Mouse (Mus musculus): ENCODE results near the gene Etv3. TPM values are rescaled to one million over a fixed set of nuclear protein-coding genes. Genes with fewer than 3 reads are reported as not detected.

The Etv3 gene
- total RNA-seq, 1 experiment: 8.8 TPM

DNA sequence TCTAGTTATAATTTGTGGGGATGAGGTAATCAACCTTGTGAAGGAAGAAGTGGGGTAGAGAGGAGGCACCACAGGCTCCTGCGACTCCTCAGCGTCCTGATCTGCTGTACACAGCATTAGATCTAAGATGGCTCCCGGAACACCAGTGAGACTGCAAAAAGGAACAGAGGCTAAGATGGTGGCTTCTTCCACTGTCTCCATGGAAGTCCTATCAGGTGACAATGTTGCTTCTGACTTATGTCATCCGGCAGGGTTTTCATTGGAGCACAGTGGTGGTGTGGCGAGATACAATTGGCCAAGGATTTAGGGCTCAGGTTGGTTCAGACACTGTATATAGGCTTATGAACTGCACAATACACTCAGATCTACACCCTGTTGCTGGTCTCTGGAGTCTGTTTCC, 43.5 kb downstream of the Etv3 start:
- TF ChIP-seq CHD2 (IDR thresholded peaks at IDR 0.05; ENCODE audit: low read depth, low read length) (no peak), ZNF384 (IDR thresholded peaks at IDR 0.05; ENCODE audit: low read depth, low read length) (no peak), ZC3H11A (IDR thresholded peaks at IDR 0.05; ENCODE audit: borderline replicate concordance, low read depth, low read length) (no peak), HCFC1 (IDR thresholded peaks at IDR 0.05; ENCODE audit: borderline replicate concordance, insufficient read depth, low read length) (no peak), MAFK (IDR thresholded peaks at IDR 0.05; ENCODE audit: insufficient read depth, low read depth, low read length) (no peak)
- Histone ChIP-seq H3K9ac (ENCODE audit: insufficient read depth, low read depth, low read length, poor library complexity, severe bottlenecking) (no peak overlapping the region), H3K9me3 (ENCODE audit: control insufficient read depth, insufficient read depth, low read depth, low read length) (no peaks in the 10 kb centered on the region), H3K4me1 (ENCODE audit: control insufficient read depth in 2 of 2, insufficient read depth in 2 of 2, low read length in 2 of 2, poor library complexity in 1 of 2) (peaks cover 0 to 6% of the 10 kb centered on the region in 2 experiments; a peak in 1 of 4 replicates), H3K4me3 (ENCODE audit: insufficient read depth in 1 of 2, low read depth in 1 of 2, low read length in 2 of 2, poor library complexity in 1 of 2, severe bottlenecking in 1 of 2) (no peak overlapping the region), H3K27ac (ENCODE audit: insufficient read depth, low read depth, low read length, poor library complexity, severe bottlenecking) (no peak overlapping the region), H3K36me3 (ENCODE audit: control insufficient read depth, insufficient read depth, low read length, poor library complexity, severe bottlenecking) (no peaks in the 10 kb centered on the region)
- no peak for DNase-seq (ENCODE audit: low read depth, low spot score)
- in situ Hi-C loops (cut with MboI; ENCODE audit: low sequenced_read_pairs in 2 of 2, unreplicated experiment in 2 of 2): loop anchor here in 1 of 2 experiments (10.0 kb wide), 1 partner anchor 534 kb away; no protein-coding TSS in a partner anchor

DNA sequence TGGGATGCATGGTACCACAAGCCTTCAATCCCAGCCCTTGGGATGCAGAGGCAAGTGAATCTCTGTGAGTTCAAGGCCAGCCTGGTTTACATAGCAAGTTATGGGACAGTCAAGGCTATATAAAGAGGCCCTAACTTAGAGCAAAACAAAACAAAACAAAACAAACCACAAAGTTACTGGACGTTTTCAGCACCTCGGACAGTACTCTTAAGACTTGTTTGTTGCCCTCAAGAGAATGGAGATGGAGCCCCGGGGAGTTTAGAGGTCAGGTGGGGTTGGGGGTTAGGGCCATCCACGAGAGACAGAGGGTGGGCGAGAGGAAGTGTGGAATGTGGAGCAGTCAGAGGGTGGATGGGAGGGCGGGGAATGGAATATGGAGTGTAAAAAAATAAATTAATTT, 50.6 kb downstream of the Etv3 start:
- DNase-seq (ENCODE audit: low read depth, low spot score): peak; percentile 45

GRCm38 (mm10) chr3:87582259-87582658, 57.1 kb downstream of the Etv3 start:
- Histone ChIP-seq H3K4me3 (ENCODE audit: insufficient read depth in 1 of 2, low read depth in 1 of 2, low read length in 2 of 2, poor library complexity in 1 of 2, severe bottlenecking in 1 of 2) (no peak overlapping the region), H3K36me3 (ENCODE audit: control insufficient read depth, insufficient read depth, low read length, poor library complexity, severe bottlenecking) (no peaks in the 10 kb centered on the region), H3K9ac (ENCODE audit: insufficient read depth, low read depth, low read length, poor library complexity, severe bottlenecking) (no peak overlapping the region), H3K9me3 (ENCODE audit: control insufficient read depth, insufficient read depth, low read depth, low read length) (no peaks in the 10 kb centered on the region), H3K27ac (ENCODE audit: insufficient read depth, low read depth, low read length, poor library complexity, severe bottlenecking) (no peak overlapping the region), H3K4me1 (ENCODE audit: control insufficient read depth in 2 of 2, insufficient read depth in 2 of 2, low read length in 2 of 2, poor library complexity in 1 of 2) (no peaks in the 10 kb centered on the region)
- no peak for DNase-seq (ENCODE audit: low read depth, low spot score)
- in situ Hi-C loops (cut with MboI; ENCODE audit: low sequenced_read_pairs in 2 of 2, unreplicated experiment in 2 of 2): no loop called here
- TF ChIP-seq CHD2 (IDR thresholded peaks at IDR 0.05; ENCODE audit: low read depth, low read length) (no peak), HCFC1 (IDR thresholded peaks at IDR 0.05; ENCODE audit: borderline replicate concordance, insufficient read depth, low read length) (no peak), MAFK (IDR thresholded peaks at IDR 0.05; ENCODE audit: insufficient read depth, low read depth, low read length) (no peak), ZNF384 (IDR thresholded peaks at IDR 0.05; ENCODE audit: low read depth, low read length) (no peak), ZC3H11A (IDR thresholded peaks at IDR 0.05; ENCODE audit: borderline replicate concordance, low read depth, low read length) (no peak)

More for the DNA sequence above, 50.6 kb downstream of the Etv3 start:
- H3K4me1 ChIP-seq (ENCODE audit: control insufficient read depth in 2 of 2, insufficient read depth in 2 of 2, low read length in 2 of 2, poor library complexity in 1 of 2): no peaks in the 10 kb centered on the region
- H3K9me3 ChIP-seq (ENCODE audit: control insufficient read depth, insufficient read depth, low read depth, low read length): no peaks in the 10 kb centered on the region
- no peak overlapping the region for H3K4me3 ChIP-seq (ENCODE audit: insufficient read depth in 1 of 2, low read depth in 1 of 2, low read length in 2 of 2, poor library complexity in 1 of 2, severe bottlenecking in 1 of 2)
- H3K9ac ChIP-seq (ENCODE audit: insufficient read depth, low read depth, low read length, poor library complexity, severe bottlenecking): no peak overlapping the region
- TF ChIP-seq CHD2 (IDR thresholded peaks at IDR 0.05; ENCODE audit: low read depth, low read length) (no peak), HCFC1 (IDR thresholded peaks at IDR 0.05; ENCODE audit: borderline replicate concordance, insufficient read depth, low read length) (no peak), ZNF384 (IDR thresholded peaks at IDR 0.05; ENCODE audit: low read depth, low read length) (no peak), ZC3H11A (IDR thresholded peaks at IDR 0.05; ENCODE audit: borderline replicate concordance, low read depth, low read length) (no peak), MAFK (IDR thresholded peaks at IDR 0.05; ENCODE audit: insufficient read depth, low read depth, low read length) (no peak)
- no peak overlapping the region for H3K27ac ChIP-seq (ENCODE audit: insufficient read depth, low read depth, low read length, poor library complexity, severe bottlenecking)
- H3K36me3 ChIP-seq (ENCODE audit: control insufficient read depth, insufficient read depth, low read length, poor library complexity, severe bottlenecking): no peaks in the 10 kb centered on the region
- in situ Hi-C loops (cut with MboI; ENCODE audit: low sequenced_read_pairs in 2 of 2, unreplicated experiment in 2 of 2): no loop called here

Other genes starting within 250 kb of the Etv3 start
- gene Cd5l, start 167.5 kb upstream of the Etv3 start, total RNA-seq (2012; rRNA removed): not detected in 2 replicates
- 0.27 and 0.32 TPM in 2 replicates for gene Fcrl1, start 149.0 kb upstream of the Etv3 start, total RNA-seq (2012; rRNA removed)
- 0.11 and 0.45 TPM in 2 replicates for gene Fcrl5, start 89.6 kb upstream of the Etv3 start, total RNA-seq (2012; rRNA removed)
- 14.1 and 14.2 TPM in 2 replicates for gene Arhgef11, start 92.2 kb downstream of the Etv3 start, total RNA-seq (2012; rRNA removed)
- 0.37 and 0.49 TPM in 2 replicates for gene Lrrc71, start 223.2 kb downstream of the Etv3 start, total RNA-seq (2012; rRNA removed)